In genomic region chr7:48769721-48770120, GRCm38 (mm10) we compare ENCODE assay signal across 16 mouse cellular contexts. TPM values are rescaled to one million over a fixed set of nuclear protein-coding genes. Genes with fewer than 3 reads are reported as not detected.
A peak's percentile ranks its signal among the peaks of the same experiment; 100 is the strongest.
DNase-seq lines count a peak whose midpoint lies in the region; ATAC-seq and TF ChIP-seq lines count a peak whose summit lies in the region.
"Had no signal": no experiment of that assay in that cellular context is flagged by ENCODE, and none has a peak within 500 bp of the region (broad histone marks: within the 10 kb centered on the region; RNA-seq: fewer than 3 reads in every experiment).

No protein-coding gene starts in this region.

- no peak overlapping the region for H3K4me2 ChIP-seq in forebrain, postnatal 0 days (ENCODE audit: low read depth)
- H3K4me2 ChIP-seq in forebrain, embryonic 12.5 days = no peak overlapping the region
- H3K4me2 ChIP-seq in midbrain, embryonic 11.5 days = no peak overlapping the region
- no peak overlapping the region for H3K4me2 ChIP-seq in midbrain, embryonic 13.5 days (replicated peaks)
- H3K4me2 ChIP-seq: hindbrain, embryonic 12.5 days had no signal

- no peak for TF ChIP-seq CTCF in forebrain, postnatal 0 days (IDR thresholded peaks at IDR 0.05; ENCODE audit: low read depth)
- no peak for TF ChIP-seq CTCF in brain, embryonic 14.5 days (IDR thresholded peaks at IDR 0.05; ENCODE audit: borderline replicate concordance, extremely low read depth, insufficient read depth, insufficient read length)

- H3K4me1 ChIP-seq in forebrain, postnatal 0 days (ENCODE audit: insufficient read depth) = no peaks in the 10 kb centered on the region
- H3K4me1 ChIP-seq in forebrain, embryonic 12.5 days = no peaks in the 10 kb centered on the region
- H3K4me1 ChIP-seq in midbrain, embryonic 11.5 days (ENCODE audit: control insufficient read depth, insufficient read depth, low read length) = no peaks in the 10 kb centered on the region
- no peaks in the 10 kb centered on the region for H3K4me1 ChIP-seq in midbrain, embryonic 13.5 days (replicated peaks)
- H3K4me1 ChIP-seq: hindbrain, embryonic 12.5 days had no signal

- 47% methylated on average over 1 of the region's 1 CpGs for WGBS in forebrain, postnatal 0 days
- WGBS in forebrain, embryonic 12.5 days = 77% methylated on average over 1 of the region's 1 CpGs
- 77% methylated on average over 1 of the region's 1 CpGs for WGBS in midbrain, embryonic 11.5 days
- WGBS in midbrain, embryonic 13.5 days = 85% methylated on average over 1 of the region's 1 CpGs

- H3K4me3 ChIP-seq in forebrain, postnatal 0 days (ENCODE audit: low read depth, low read length) = no peak overlapping the region
- H3K4me3 ChIP-seq in forebrain, embryonic 12.5 days (replicated peaks) = no peak overlapping the region
- no peak overlapping the region for H3K4me3 ChIP-seq in midbrain, embryonic 11.5 days (ENCODE audit: low read depth, low read length)
- no peak overlapping the region for H3K4me3 ChIP-seq in midbrain, embryonic 13.5 days (replicated peaks)
- H3K4me3 ChIP-seq: hindbrain, embryonic 12.5 days had no signal

- no peaks in the 10 kb centered on the region for H3K36me3 ChIP-seq in forebrain, postnatal 0 days (ENCODE audit: insufficient read depth)
- no peaks in the 10 kb centered on the region for H3K36me3 ChIP-seq in forebrain, embryonic 12.5 days (replicated peaks)
- no peaks in the 10 kb centered on the region for H3K36me3 ChIP-seq in midbrain, embryonic 11.5 days (ENCODE audit: control insufficient read depth, insufficient read depth, low read length)
- H3K36me3 ChIP-seq in midbrain, embryonic 13.5 days = no peaks in the 10 kb centered on the region
- H3K36me3 ChIP-seq: hindbrain, embryonic 12.5 days had no signal

- no peaks in the 10 kb centered on the region for H3K9me3 ChIP-seq in forebrain, postnatal 0 days (ENCODE audit: low read length)
- no peaks in the 10 kb centered on the region for H3K9me3 ChIP-seq in forebrain, embryonic 12.5 days
- no peaks in the 10 kb centered on the region for H3K9me3 ChIP-seq in midbrain, embryonic 11.5 days (ENCODE audit: control insufficient read depth, low read length)
- no peaks in the 10 kb centered on the region for H3K9me3 ChIP-seq in midbrain, embryonic 13.5 days
- H3K9me3 ChIP-seq: hindbrain, embryonic 12.5 days had no signal

- DNase-seq in forebrain, postnatal 0 days = peak; percentile 52
- peak; percentile 47 for DNase-seq in midbrain, embryonic 11.5 days (ENCODE audit: low spot score, missing footprints)
- peak; percentile 49 for DNase-seq in brain, embryonic 14.5 days (ENCODE audit: low read depth)
- no peak for DNase-seq in thymus, postnatal 36 days
- DNase-seq: adrenal gland, postnatal 10 days; cerebellum, adult 18-20 months; cerebellum, adult 9-11 months; cerebellum, postnatal 36 days; gastrocnemius, postnatal 25 days; heart, postnatal 4 days; kidney, adult 18-20 months had no signal

- no peaks in the 10 kb centered on the region for H3K27me3 ChIP-seq in forebrain, postnatal 0 days (ENCODE audit: insufficient read depth, low read length)
- H3K27me3 ChIP-seq in forebrain, embryonic 12.5 days = no peaks in the 10 kb centered on the region
- no peaks in the 10 kb centered on the region for H3K27me3 ChIP-seq in midbrain, embryonic 11.5 days (ENCODE audit: control insufficient read depth, insufficient read depth, low read length)
- no peaks in the 10 kb centered on the region for H3K27me3 ChIP-seq in midbrain, embryonic 13.5 days
- H3K27me3 ChIP-seq: hindbrain, embryonic 12.5 days had no signal

- H3K27ac ChIP-seq in forebrain, postnatal 0 days (ENCODE audit: low read depth, low read length) = no peak overlapping the region
- H3K27ac ChIP-seq in forebrain, embryonic 12.5 days = no peak overlapping the region
- no peak overlapping the region for H3K27ac ChIP-seq in midbrain, embryonic 11.5 days (ENCODE audit: low read depth, low read length)
- no peak overlapping the region for H3K27ac ChIP-seq in midbrain, embryonic 13.5 days
- H3K27ac ChIP-seq: hindbrain, embryonic 12.5 days had no signal

- TF ChIP-seq POLR2A in brain, embryonic 14.5 days (IDR thresholded peaks at IDR 0.05; ENCODE audit: borderline replicate concordance, extremely low read depth, insufficient read depth, insufficient read length, poor library complexity, severe bottlenecking) = no peak

- no peak overlapping the region for H3K9ac ChIP-seq in forebrain, postnatal 0 days
- H3K9ac ChIP-seq in forebrain, embryonic 12.5 days = no peak overlapping the region
- H3K9ac ChIP-seq in midbrain, embryonic 11.5 days (ENCODE audit: low read length) = no peak overlapping the region
- no peak overlapping the region for H3K9ac ChIP-seq in midbrain, embryonic 13.5 days (replicated peaks)
- H3K9ac ChIP-seq: hindbrain, embryonic 12.5 days had no signal

- ATAC-seq in forebrain, postnatal 0 days = peak; percentile 79
- ATAC-seq in forebrain, embryonic 12.5 days (ENCODE audit: low FRiP score) = no peak
- ATAC-seq in midbrain, embryonic 11.5 days (ENCODE audit: low FRiP score) = no peak
- no peak for ATAC-seq in midbrain, embryonic 13.5 days
- ATAC-seq: hindbrain, embryonic 16.5 days; inflammation-experienced regulatory T-cells, adult 6 months had no signal

RNA-seq across cellular contexts. Expression of gene Zdhhc13, which starts 19.1 kb away (rescaled TPM):
- 55.9 and 58.9 TPM in 2 replicates for total RNA-seq in forebrain, postnatal 0 days (2014; rRNA removed)
- polyA plus RNA-seq in forebrain, postnatal 0 days (2015; fragmentation: Nextera tagmentation; extraction: Ambion mirVana) = 25.0 and 28.3 TPM in 2 replicates
- 38.9 and 39.5 TPM in 2 replicates for polyA plus RNA-seq in forebrain, embryonic 12.5 days (2016; fragmentation: Nextera tagmentation; extraction: Ambion mirVana)
- 37.4 and 43.1 TPM in 2 replicates for polyA plus RNA-seq in midbrain, embryonic 11.5 days (2014; fragmentation: Nextera tagmentation; extraction: Ambion mirVana)
- 38.5 and 39.8 TPM in 2 replicates for polyA plus RNA-seq in midbrain, embryonic 13.5 days (2015; fragmentation: Nextera tagmentation; extraction: Ambion mirVana)
- 33.5 and 45.8 TPM in 2 replicates for polyA plus RNA-seq in brain, embryonic 14.5 days (2012; rRNA removed)

Comparison
In these comparisons a context has a peak if more than half of its experiments do, and no peak if none do; other contexts are left out.
1. DNase-seq: peak in forebrain, postnatal 0 days (single experiment), midbrain, embryonic 11.5 days (single experiment) and brain, embryonic 14.5 days (single experiment); none in thymus, postnatal 36 days (0 of 2).